Mouse (Mus musculus) adrenal gland, adult 10 weeks (tissue): ENCODE measurements around the gene Rsf1. TPM values are rescaled to one million over a fixed set of nuclear protein-coding genes. Genes with fewer than 3 reads are reported as not detected.

Experiments used
- polyA plus RNA-seq: library from polyadenylated mRNA; stranded (reverse); fragments of 350-450 nt; fragmentation: Illumina TruSeq; extraction: RNeasy Lipid Tissue Mini Kit (QIAGEN cat#74804); gene quantifications from one replicate; pipeline ENCODE4 v1.2.3, GENCODE M21; 2014; ENCODE audit warnings: low read depth, low replicate concordance

Gene Rsf1
- polyA plus RNA-seq = 35.8 TPM

DNA sequence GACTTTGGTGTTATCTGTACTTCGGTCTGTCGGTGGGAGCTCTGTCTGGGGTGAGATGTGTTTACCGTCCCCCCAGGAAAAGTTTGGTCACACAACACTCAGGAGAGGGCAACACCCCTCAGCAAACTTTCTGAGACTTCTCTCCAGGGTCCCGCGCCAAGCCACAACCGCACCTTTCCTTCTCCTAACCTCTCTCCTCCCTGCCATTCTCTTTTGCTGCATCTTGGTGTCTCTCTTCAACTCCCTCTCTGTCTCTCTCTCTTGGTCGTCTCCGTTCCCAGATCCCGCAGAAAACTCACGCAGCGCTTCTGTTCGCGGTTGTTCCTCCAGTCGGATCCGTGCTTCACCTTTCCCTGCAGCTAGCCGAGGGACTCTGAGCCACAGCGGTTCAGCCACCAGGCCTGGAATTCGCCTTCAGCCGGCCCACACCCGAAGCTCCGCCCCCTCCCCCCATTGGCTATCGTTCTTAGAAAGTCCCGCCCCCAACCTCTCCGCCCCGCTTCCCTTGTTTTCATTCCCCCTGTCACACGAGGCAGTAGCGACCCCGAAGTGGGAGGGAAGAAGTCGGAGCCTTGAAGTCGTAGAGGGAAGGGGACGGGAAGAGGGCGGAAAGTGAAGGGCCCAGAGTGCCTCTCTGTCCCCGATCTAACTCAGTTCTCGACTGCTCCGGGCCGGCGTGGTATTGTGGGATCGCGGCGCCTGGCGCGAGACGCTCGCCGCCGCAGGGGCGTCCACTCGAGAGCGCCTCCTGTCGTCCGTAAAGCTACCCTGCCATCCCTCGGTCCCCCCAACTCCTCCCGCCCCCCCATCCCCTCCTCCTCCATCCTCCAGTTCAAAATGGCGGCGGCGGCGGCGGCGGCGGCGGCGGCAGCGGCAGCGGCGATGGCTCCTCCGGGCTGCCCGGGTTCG is at the start of gene Rsf1, which contains the start of gene Aamdc:
Gene Rsf1, plus strand, starts transcription at position 823 of the 909 bp plus-strand sequence.
Gene Aamdc, minus strand, starts transcription at position 431 of the 909 bp plus-strand sequence.

GRCm38 (mm10) chr7:97696506-97697254 is 117.0 kb downstream of the Rsf1 start, which contains the start of gene Clns1a:
TSS of gene Clns1a (plus strand) at chr7:97696634.

GRCm38 (mm10) chr7:97737638-97738456 is 158.2 kb downstream of the Rsf1 start, which contains the start of gene Aqp11:
TSS of gene Aqp11 (minus strand) at chr7:97738289.

Other genes with a start within 250 kb of the Rsf1 start
- gene Usp35, start 247.9 kb upstream of the Rsf1 start, polyA plus RNA-seq = 0.52 TPM
- 7.4 TPM for gene Kctd21, start 247.6 kb upstream of the Rsf1 start, polyA plus RNA-seq
- 29.5 TPM for gene Alg8, start 208.3 kb upstream of the Rsf1 start, polyA plus RNA-seq
- 287 TPM for gene Ndufc2, start 179.9 kb upstream of the Rsf1 start, polyA plus RNA-seq
- gene Thrsp, start 162.2 kb upstream of the Rsf1 start, polyA plus RNA-seq = 63.6 TPM
- gene Kctd14, start 128.6 kb upstream of the Rsf1 start, polyA plus RNA-seq = 3.0 TPM
- gene Ints4, start 98.9 kb upstream of the Rsf1 start, polyA plus RNA-seq = 72.6 TPM
- 15.6 TPM for gene Aamdc, start 392 bp upstream of the Rsf1 start, polyA plus RNA-seq
- 82.6 TPM for gene Clns1a, start 116.7 kb downstream of the Rsf1 start, polyA plus RNA-seq
- gene Aqp11, start 158.4 kb downstream of the Rsf1 start, polyA plus RNA-seq = 5.0 TPM
- gene Pak1, start 208.7 kb downstream of the Rsf1 start, polyA plus RNA-seq = 62.4 TPM